Mouse (Mus musculus): Measurements from ENCODE around the gene Tbc1d1. TPM values are rescaled to one million over a fixed set of nuclear protein-coding genes. Genes with fewer than 3 reads are reported as not detected.

Gene Tbc1d1
- polyA plus RNA-seq, 1 experiment from 2014 or later: 32.3 TPM

DNA sequence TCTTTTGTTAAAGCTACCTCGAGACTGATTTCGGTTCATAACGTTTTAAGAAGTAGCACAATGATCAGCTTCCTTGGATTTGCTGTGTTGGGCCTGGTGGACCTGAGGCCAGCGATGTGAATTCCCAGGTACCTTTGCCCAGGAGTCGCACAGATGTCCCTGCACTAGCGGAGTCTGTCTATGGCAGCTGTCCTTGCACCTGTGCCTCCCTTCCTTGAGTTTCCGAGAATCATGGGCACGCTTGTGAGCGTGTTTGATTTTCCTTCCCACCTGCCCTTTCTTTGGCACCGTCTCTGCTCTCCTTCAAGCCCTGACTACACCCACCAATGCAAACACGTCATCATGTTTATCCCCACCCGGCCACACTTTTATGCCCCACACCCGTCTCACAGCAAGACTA is 242.1 kb downstream of the Tbc1d1 start:
- no peaks in the 10 kb centered on the region for H3K36me3 ChIP-seq
- no peak overlapping the region for H3K9ac ChIP-seq
- H3K4me3 ChIP-seq (replicated peaks): no peak overlapping the region
- no peaks in the 10 kb centered on the region for H3K9me3 ChIP-seq
- no peaks in the 10 kb centered on the region for H3K27me3 ChIP-seq (replicated peaks)
- no peak overlapping the region for H3K4me2 ChIP-seq (replicated peaks)
- no peak for ATAC-seq
- 0 out of 2 replicates have a peak, but pooled peaks cover 2% of the 10 kb centered on the region for H3K4me1 ChIP-seq (replicated peaks)
- H3K27ac ChIP-seq: no peak overlapping the region
- 83% methylated on average over 13 of the region's 13 CpGs for WGBS

DNA sequence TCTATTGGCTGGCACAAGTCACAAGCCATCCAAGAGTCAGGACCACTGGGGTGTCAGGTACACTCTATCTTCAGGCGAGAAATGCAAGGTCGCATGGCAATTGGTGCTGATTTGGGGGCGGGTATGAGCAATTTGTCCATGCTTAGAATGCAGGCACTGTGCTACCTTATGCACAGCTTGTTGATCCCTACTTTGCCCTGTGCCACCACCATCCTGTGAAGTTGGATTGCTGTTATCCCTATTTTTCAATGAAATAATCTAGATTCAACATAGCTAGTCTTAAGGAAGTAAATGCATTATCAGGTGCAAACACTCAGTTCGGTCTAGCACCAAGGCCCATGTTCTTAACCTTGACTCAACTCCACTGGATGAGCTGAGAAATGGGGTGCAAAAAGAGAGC is 244.6 kb downstream of the Tbc1d1 start:
- no peak overlapping the region for H3K9ac ChIP-seq
- ATAC-seq: no peak
- no peak overlapping the region for H3K4me2 ChIP-seq (replicated peaks)
- no peak overlapping the region for H3K27ac ChIP-seq
- H3K27me3 ChIP-seq (replicated peaks): no peaks in the 10 kb centered on the region
- no peaks in the 10 kb centered on the region for H3K9me3 ChIP-seq
- H3K36me3 ChIP-seq: no peaks in the 10 kb centered on the region
- no peak overlapping the region for H3K4me3 ChIP-seq (replicated peaks)
- H3K4me1 ChIP-seq (replicated peaks): 0 out of 2 replicates have a peak, but pooled peaks cover 6% of the 10 kb centered on the region
- WGBS: 96% methylated on average over 4 of the region's 4 CpGs

Other genes starting within 250 kb of the Tbc1d1 start
- 16.6 and 19.0 TPM in 2 replicates for gene Rell1, start 187.4 kb upstream of the Tbc1d1 start, polyA plus RNA-seq (2015; fragmentation: Nextera tagmentation; extraction: Ambion mirVana)
- 35.4 and 39.7 TPM in 2 replicates for gene Pgm2, start 63.4 kb upstream of the Tbc1d1 start, polyA plus RNA-seq (2015; fragmentation: Nextera tagmentation; extraction: Ambion mirVana)

Measured in intestine, embryonic 15.5 days (tissue).